Mouse (Mus musculus) cerebellum, adult 9-10 months (tissue): ENCODE data around the gene Psmb4.
"Not testable (repeated sequence)": the region's sequence is repeated elsewhere in the genome, so short reads cannot be mapped to it uniquely, and the experiment has no call there.

Experiments used
- DNase-seq: peaks from one replicate; pipeline ENCODE4 v3.0.0; 2022

Gene Psmb4

GRCm38 (mm10) chr3:94886316-94887224 is at the start of gene Psmb4:
Gene Psmb4, minus strand, starts transcription at chr3:94886961.
- DNase-seq = peak; percentile 86

- not testable (repeated sequence) for DNase-seq
These were observed 49.4 kb upstream of the Psmb4 start for GRCm38 (mm10) chr3:94936147-94936546.

GRCm38 (mm10) chr3:94935332-94935731 is 48.6 kb upstream of the Psmb4 start:
- DNase-seq = not testable (repeated sequence)

GRCm38 (mm10) chr3:94934564-94934963 is 47.8 kb upstream of the Psmb4 start:
- DNase-seq = not testable (repeated sequence)

GRCm38 (mm10) chr3:94933604-94934003 is 46.8 kb upstream of the Psmb4 start:
- not testable (repeated sequence) for DNase-seq

- DNase-seq = peak; percentile 39
These were observed 46.2 kb upstream of the Psmb4 start, which contains the start of gene Selenbp1 for GRCm38 (mm10) chr3:94932809-94933564. Gene Selenbp1, plus strand, starts transcription at chr3:94933056.

- DNase-seq = not testable (repeated sequence)
These were observed 45.5 kb upstream of the Psmb4 start for GRCm38 (mm10) chr3:94932279-94932678.

DNA sequence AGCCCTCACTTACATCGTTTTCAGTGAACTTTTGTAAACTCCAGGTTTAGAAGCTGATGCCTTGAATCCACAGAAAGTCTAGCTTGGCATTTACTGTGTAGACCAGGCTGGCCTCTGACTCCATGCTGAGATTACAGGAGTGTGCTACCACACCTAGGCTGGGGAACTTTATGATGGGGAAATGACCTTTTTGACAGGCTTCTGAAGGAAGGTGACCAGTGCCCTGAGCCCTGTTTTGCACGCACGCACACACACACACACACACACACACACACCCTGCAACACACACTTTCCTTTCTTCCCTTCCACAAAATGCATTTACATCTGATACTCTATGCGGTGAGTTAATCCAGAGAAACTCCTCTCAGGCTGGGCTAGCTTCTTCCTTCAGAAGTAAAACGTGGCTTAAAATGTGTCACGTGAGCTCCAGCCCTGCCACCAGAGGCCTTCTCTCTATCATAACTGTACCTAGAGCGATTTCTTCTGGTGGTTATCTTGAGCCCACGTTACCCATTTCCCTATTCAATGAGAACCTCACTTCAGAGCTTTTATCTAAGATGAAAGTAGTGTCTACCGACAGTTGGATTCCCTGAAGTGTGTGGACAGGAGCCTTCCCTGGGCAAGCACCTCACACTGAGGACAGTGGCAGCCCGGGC is 44.8 kb upstream of the Psmb4 start:
- not testable (repeated sequence) for DNase-seq

DNA sequence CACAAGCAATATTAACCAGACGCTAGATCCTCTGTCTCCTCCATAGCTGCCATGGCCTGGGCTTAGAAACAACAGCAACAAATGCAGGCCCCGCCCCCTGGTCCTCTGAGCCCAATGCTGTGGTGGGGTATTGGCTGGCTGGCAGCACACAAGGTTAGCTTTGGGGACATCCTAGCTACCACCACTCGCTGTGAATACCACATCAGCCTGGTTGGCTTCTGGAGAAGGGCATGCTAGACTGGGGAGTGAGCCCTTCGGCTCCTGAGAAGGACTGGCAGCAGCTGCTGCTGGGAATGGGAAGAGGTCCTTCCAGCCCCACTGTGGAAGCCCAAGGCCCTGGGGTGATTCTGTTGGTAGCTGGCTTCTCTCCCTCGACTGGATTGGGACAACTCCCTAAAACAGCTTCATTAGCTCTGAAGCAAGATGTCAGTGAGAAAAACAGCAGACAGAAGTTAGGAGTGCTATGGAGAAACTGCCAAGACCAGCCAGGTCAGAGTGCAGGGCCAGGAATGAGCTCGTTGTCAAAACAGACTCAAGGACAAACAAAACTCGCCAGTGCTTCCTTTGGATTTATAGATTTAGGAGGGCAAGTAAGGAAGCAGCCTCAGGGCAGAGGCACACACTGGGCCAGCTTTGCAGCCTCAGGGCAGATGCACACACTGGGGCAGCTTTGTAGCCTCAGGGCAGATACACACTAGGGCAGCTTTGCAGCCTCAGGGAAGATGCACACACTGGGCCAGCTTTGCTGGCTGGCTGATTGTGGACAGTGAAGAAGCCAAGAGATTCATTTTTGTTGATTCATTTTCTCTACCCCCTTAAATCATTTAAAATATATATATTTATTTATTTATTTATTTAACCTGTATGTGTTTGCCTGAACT is 43.9 kb upstream of the Psmb4 start:
- not testable (repeated sequence) for DNase-seq

GRCm38 (mm10) chr3:94928979-94929378 is 42.2 kb upstream of the Psmb4 start:
- DNase-seq = not testable (repeated sequence)

DNA sequence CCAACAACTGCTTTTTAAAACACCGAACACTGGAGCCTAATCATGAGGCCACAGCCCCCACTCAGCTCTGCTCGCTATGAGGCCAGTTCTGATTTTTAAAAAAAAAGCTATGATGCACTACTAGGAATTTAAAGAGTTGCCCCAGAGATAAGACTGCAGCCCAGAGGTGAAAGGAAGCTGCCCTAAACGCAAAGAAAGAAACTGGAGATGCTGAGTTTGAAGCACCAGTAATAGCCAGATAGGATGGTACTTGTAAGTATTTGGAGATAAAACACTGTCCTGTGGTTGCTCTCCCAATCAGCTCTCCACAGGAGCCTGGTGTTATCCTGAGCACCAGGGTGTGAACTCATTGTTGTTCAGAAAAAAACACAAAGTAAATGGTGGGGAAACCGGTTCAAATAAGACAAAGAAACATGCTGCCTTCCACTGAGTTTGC is 39.6 kb upstream of the Psmb4 start:
- DNase-seq = not testable (repeated sequence)

DNA sequence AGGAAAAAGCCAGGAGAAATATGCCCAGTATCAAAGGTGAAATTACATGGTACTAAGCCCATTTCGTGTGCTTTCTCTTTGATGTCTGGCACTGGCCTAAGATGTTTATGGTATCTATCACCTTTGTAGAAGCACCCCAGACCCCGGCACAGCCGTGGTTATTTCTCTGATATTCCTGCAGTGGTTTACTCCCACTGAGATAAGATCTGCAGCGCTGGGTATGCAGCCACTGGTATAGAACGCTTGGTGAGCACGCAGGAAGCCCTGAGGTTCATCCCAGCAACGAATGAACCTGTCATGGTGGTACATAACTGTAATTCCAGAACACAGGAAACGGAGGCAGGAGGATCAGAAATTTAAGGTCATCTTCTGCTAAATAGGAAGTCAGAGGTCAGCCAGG is 37.9 kb upstream of the Psmb4 start:
- DNase-seq = no peak

DNA sequence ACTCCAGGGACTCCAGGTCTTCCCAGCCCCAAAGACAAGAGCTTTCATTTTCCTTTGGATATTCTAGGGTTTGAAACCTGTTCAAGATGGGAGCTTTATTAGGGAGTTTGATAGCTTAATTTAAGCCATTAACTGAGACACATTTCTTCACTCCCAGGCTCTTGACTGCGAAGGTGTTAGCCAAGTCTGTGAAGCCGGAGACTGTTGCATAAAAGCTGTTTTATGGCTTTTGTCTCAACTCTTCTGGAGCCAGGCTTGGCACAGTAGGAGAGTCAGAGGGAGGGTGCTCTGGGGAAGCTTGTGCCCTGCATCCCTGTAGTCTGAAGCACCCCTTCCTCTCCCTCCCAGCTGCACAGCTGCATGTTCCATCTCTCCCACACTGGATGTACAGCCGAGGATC is 35.6 kb upstream of the Psmb4 start:
- no peak for DNase-seq

DNA sequence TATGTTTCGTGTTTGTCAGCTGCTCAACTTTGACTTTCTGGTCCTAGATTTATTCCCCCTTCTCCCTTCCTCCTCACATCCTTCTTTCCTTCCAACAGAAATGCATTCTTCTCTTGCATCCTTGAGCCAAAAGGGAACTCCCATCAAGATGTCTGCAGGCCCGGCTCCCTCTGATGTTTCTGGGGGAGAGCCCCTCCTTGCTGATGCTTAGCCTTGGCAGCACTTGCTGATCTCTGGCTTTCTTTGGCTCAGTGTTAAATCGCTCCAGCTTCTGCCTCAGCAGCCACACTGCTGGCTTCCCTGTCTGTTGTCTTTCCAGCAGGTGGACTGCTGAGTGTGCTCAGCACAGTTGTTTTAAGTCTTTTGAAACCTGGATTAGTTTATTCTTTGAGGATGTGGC is 34.3 kb upstream of the Psmb4 start:
- no peak for DNase-seq

GRCm38 (mm10) chr3:94918845-94919244 is 32.1 kb upstream of the Psmb4 start:
- no peak for DNase-seq

GRCm38 (mm10) chr3:94917816-94918361 is 31.1 kb upstream of the Psmb4 start:
- no peak for DNase-seq

DNA sequence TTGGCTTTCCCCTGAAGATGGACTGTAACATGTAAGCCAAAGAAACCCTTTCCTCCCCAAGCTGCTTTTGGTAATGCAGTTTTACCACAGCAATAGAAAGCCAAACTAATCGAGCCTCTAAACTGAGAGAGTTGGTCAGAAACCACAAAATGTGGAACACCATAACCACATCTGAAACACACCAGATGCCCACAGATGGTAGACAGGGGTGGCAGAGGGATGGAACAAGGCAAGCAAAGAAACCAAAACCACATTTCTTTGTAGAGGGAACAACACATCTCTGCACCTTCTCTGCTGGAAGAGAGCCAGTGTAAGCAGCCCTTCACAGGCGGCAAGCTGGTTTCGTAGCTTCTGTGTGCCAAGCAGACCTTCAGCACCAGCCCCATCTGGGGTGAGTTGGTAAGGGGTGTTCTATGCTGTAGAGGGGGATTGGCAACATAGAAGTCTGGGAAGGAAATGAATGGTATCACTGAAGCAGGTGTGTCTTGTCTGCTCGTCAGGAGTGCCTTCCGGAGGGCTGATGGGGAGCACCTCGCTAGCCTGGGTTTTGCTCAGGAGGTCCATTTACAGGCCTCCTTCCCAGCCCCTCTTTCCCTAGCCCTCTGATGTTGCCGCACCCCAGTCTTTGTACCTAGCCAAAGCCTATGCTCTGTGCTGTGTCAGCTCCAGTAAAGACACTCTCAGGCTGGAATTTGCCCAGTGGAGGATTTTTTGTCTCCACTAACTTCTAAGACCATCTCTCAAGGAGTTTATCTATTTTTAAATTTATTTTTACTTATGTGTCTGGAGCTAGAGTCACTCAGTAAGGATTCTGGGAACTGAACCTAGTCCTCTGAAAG is 29.4 kb upstream of the Psmb4 start:
- DNase-seq = no peak

GRCm38 (mm10) chr3:94913801-94914200 is 27.0 kb upstream of the Psmb4 start:
- DNase-seq = no peak

- no peak for DNase-seq
These were observed 24.4 kb upstream of the Psmb4 start for GRCm38 (mm10) chr3:94911050-94911693.

DNA sequence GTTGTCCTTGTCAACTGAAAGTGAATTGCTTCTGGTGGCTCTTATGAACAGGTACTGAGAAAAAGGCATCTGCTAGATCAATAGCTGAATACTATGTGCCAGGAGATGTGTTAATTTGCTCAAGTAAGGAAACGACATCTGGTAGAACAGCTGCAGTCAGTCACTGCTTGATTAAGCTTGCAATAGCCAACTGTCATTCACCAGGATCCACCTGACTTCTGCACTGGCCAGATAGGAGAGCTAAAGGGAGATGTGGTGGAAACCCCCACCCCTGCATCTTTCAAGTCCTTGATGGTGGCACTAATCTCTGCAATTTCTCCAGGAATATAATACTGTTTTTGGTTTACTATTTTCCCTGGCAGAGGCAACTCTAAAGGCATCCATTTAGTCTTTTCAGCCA is 19.7 kb upstream of the Psmb4 start:
- DNase-seq = no peak
